Mouse (Mus musculus): ENCODE data around the gene Trim43c. TPM values are rescaled to one million over a fixed set of nuclear protein-coding genes. Genes with fewer than 3 reads are reported as not detected.
"Not testable (repeated sequence)": the region's sequence is repeated elsewhere in the genome, so short reads cannot be mapped to it uniquely, and the experiment has no call there.

The Trim43c gene
- polyA plus RNA-seq (2016; fragmentation: Nextera tagmentation; extraction: Ambion mirVana): not detected in 2 replicates

- not testable (repeated sequence) for H3K27ac ChIP-seq; H3K4me2 ChIP-seq; H3K27me3 ChIP-seq (replicated peaks); ATAC-seq; H3K4me3 ChIP-seq; H3K4me1 ChIP-seq; H3K9me3 ChIP-seq (replicated peaks); H3K36me3 ChIP-seq; H3K9ac ChIP-seq
- 55% methylated on average over 2 of the region's 2 CpGs for WGBS (ENCODE audit: insufficient replicate concordance)
Measured at GRCm38 (mm10) chr9:88838864-88839263, at the start of gene Trim43c. Trim43c (plus strand) TSS chr9:88839164.

- not testable (repeated sequence) for H3K9ac ChIP-seq; H3K4me2 ChIP-seq; H3K27me3 ChIP-seq (replicated peaks); H3K9me3 ChIP-seq (replicated peaks); H3K36me3 ChIP-seq; ATAC-seq; H3K27ac ChIP-seq; H3K4me1 ChIP-seq; H3K4me3 ChIP-seq
- 61% methylated on average over 7 of the region's 7 CpGs for WGBS (ENCODE audit: insufficient replicate concordance)
Measured at GRCm38 (mm10) chr9:88853072-88853471, 14.1 kb downstream of the Trim43c start.

- peak overlapping the region; percentile 60 for H3K9ac ChIP-seq
- peak overlapping the region; percentile 71 for H3K4me2 ChIP-seq
- 0 out of 2 replicates have a peak overlapping the region, but pooled peaks have one; percentile 30 for H3K27ac ChIP-seq
- 2% methylated on average over 52 of the region's 52 CpGs for WGBS (ENCODE audit: insufficient replicate concordance)
- H3K36me3 ChIP-seq; H3K27me3 ChIP-seq (replicated peaks); H3K9me3 ChIP-seq (replicated peaks); H3K4me1 ChIP-seq: not testable (repeated sequence)
- peak overlapping the region; percentile 49 for H3K4me3 ChIP-seq
- peak; percentile 96 for ATAC-seq
Measured at GRCm38 (mm10) chr9:88858566-88859492, 19.9 kb downstream of the Trim43c start.

Other genes starting within 250 kb of the Trim43c start
- 24.2 and 28.3 TPM in 2 replicates for gene Mthfsl, start 118.9 kb upstream of the Trim43c start, polyA plus RNA-seq (2016; fragmentation: Nextera tagmentation; extraction: Ambion mirVana)
- gene Bcl2a1d, start 107.2 kb upstream of the Trim43c start, polyA plus RNA-seq (2016; fragmentation: Nextera tagmentation; extraction: Ambion mirVana): 0.47 TPM in 1 of 2 replicates, not detected in the other
- 0.18 TPM in 1 of 2 replicates, not detected in the other for gene Bcl2a1a, start 117.7 kb downstream of the Trim43c start, polyA plus RNA-seq (2016; fragmentation: Nextera tagmentation; extraction: Ambion mirVana)